Mouse (Mus musculus): ENCODE results near the gene Taar8b. TPM values are rescaled to one million over a fixed set of nuclear protein-coding genes. Genes with fewer than 3 reads are reported as not detected.

Gene Taar8b
- not detected for polyA plus RNA-seq (2014; fragmentation: Illumina TruSeq; extraction: RNeasy Lipid Tissue Mini Kit (QIAGEN cat#74804); ENCODE audit: insufficient read depth, low read depth, low replicate concordance)

GRCm38 (mm10) chr10:24092194-24092593, at the start of gene Taar8b:
Gene Taar8b, minus strand, starts transcription at chr10:24092294.

GRCm38 (mm10) chr10:24109434-24109833, 17.3 kb upstream of the Taar8b start, which contains the start of gene Taar9:
Gene Taar9, minus strand, starts transcription at chr10:24109534.

GRCm38 (mm10) chr10:24101812-24102211, 9.7 kb upstream of the Taar8b start, which contains the start of gene Taar8c:
Gene Taar8c, minus strand, starts transcription at chr10:24101912.

DNA sequence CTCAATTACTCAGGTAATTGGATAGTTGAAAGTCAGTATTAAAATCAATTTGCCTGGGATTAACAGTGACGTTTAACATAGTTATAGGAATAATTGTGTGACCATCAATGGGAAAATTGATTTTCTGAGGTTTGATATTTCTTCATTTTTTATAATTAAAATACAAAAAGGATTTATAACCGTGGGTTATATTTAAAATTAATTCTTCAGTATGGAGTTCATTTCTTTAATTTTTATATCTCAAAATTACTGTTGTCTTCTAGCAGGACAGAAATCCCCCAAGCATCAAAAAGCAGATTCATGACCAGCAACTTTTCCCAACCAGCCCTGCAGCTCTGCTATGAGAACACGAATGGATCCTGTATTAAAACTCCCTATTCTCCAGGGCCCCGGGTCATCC, 15.9 kb downstream of the Taar8b start, which contains the start of gene Taar8a:
TSS of gene Taar8a (plus strand) at position 301 of the 400 bp plus-strand sequence.

DNA sequence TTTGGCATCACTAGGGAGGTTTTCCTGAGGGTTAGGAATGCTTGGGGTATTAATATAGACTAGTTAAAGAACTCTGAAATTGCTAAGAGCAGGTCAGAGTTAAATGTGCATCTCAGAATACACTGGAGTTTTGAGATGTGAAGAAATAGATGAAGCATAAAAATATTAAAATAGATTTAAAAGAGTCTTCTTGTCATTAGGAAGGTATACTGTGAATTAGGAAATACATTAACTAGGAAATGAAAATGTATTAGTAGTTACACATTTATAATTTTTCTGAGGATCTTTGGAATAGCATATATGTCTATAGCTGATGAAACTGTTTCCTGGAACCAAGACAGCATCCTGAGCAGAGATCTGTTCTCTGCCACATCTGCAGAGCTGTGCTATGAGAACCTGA, 42.9 kb downstream of the Taar8b start, which contains the start of gene Taar7f:
TSS of gene Taar7f (plus strand) at position 301 of the 400 bp plus-strand sequence.

Other genes with a start within 250 kb of the Taar8b start
- gene Vnn3, start 240.8 kb downstream of the Taar8b start, polyA plus RNA-seq (2014; fragmentation: Illumina TruSeq; extraction: RNeasy Lipid Tissue Mini Kit (QIAGEN cat#74804); ENCODE audit: insufficient read depth, low read depth, low replicate concordance), result 6.3 TPM
- 8.9 TPM for gene Vnn1, start 197.6 kb downstream of the Taar8b start, polyA plus RNA-seq (2014; fragmentation: Illumina TruSeq; extraction: RNeasy Lipid Tissue Mini Kit (QIAGEN cat#74804); ENCODE audit: insufficient read depth, low read depth, low replicate concordance)
- not detected for gene Taar1, start 171.9 kb downstream of the Taar8b start, polyA plus RNA-seq (2014; fragmentation: Illumina TruSeq; extraction: RNeasy Lipid Tissue Mini Kit (QIAGEN cat#74804); ENCODE audit: insufficient read depth, low read depth, low replicate concordance)
- 0.24 TPM for gene Taar2, start 153.7 kb downstream of the Taar8b start, polyA plus RNA-seq (2014; fragmentation: Illumina TruSeq; extraction: RNeasy Lipid Tissue Mini Kit (QIAGEN cat#74804); ENCODE audit: insufficient read depth, low read depth, low replicate concordance)
- gene Taar3, start 142.7 kb downstream of the Taar8b start, polyA plus RNA-seq (2014; fragmentation: Illumina TruSeq; extraction: RNeasy Lipid Tissue Mini Kit (QIAGEN cat#74804); ENCODE audit: insufficient read depth, low read depth, low replicate concordance), result not detected
- gene Taar4, start 131.8 kb downstream of the Taar8b start, polyA plus RNA-seq (2014; fragmentation: Illumina TruSeq; extraction: RNeasy Lipid Tissue Mini Kit (QIAGEN cat#74804); ENCODE audit: insufficient read depth, low read depth, low replicate concordance), result not detected
- gene Taar5, start 121.6 kb downstream of the Taar8b start, polyA plus RNA-seq (2014; fragmentation: Illumina TruSeq; extraction: RNeasy Lipid Tissue Mini Kit (QIAGEN cat#74804); ENCODE audit: insufficient read depth, low read depth, low replicate concordance), result not detected
- gene Taar6, start 106.6 kb downstream of the Taar8b start, polyA plus RNA-seq (2014; fragmentation: Illumina TruSeq; extraction: RNeasy Lipid Tissue Mini Kit (QIAGEN cat#74804); ENCODE audit: insufficient read depth, low read depth, low replicate concordance), result not detected
- gene Taar7a, start 98.8 kb downstream of the Taar8b start, polyA plus RNA-seq (2014; fragmentation: Illumina TruSeq; extraction: RNeasy Lipid Tissue Mini Kit (QIAGEN cat#74804); ENCODE audit: insufficient read depth, low read depth, low replicate concordance), result not detected
- not detected for gene Taar7b, start 92.4 kb downstream of the Taar8b start, polyA plus RNA-seq (2014; fragmentation: Illumina TruSeq; extraction: RNeasy Lipid Tissue Mini Kit (QIAGEN cat#74804); ENCODE audit: insufficient read depth, low read depth, low replicate concordance)
- gene Taar7d, start 65.1 kb downstream of the Taar8b start, polyA plus RNA-seq (2014; fragmentation: Illumina TruSeq; extraction: RNeasy Lipid Tissue Mini Kit (QIAGEN cat#74804); ENCODE audit: insufficient read depth, low read depth, low replicate concordance), result not detected
- gene Taar7e, start 54.7 kb downstream of the Taar8b start, polyA plus RNA-seq (2014; fragmentation: Illumina TruSeq; extraction: RNeasy Lipid Tissue Mini Kit (QIAGEN cat#74804); ENCODE audit: insufficient read depth, low read depth, low replicate concordance), result not detected
- not detected for gene Taar7f, start 42.8 kb downstream of the Taar8b start, polyA plus RNA-seq (2014; fragmentation: Illumina TruSeq; extraction: RNeasy Lipid Tissue Mini Kit (QIAGEN cat#74804); ENCODE audit: insufficient read depth, low read depth, low replicate concordance)
- not detected for gene Taar8a, start 15.8 kb downstream of the Taar8b start, polyA plus RNA-seq (2014; fragmentation: Illumina TruSeq; extraction: RNeasy Lipid Tissue Mini Kit (QIAGEN cat#74804); ENCODE audit: insufficient read depth, low read depth, low replicate concordance)
- gene Taar8c, start 9.6 kb upstream of the Taar8b start, polyA plus RNA-seq (2014; fragmentation: Illumina TruSeq; extraction: RNeasy Lipid Tissue Mini Kit (QIAGEN cat#74804); ENCODE audit: insufficient read depth, low read depth, low replicate concordance), result not detected
- gene Taar9, start 17.2 kb upstream of the Taar8b start, polyA plus RNA-seq (2014; fragmentation: Illumina TruSeq; extraction: RNeasy Lipid Tissue Mini Kit (QIAGEN cat#74804); ENCODE audit: insufficient read depth, low read depth, low replicate concordance), result not detected
- 90.9 TPM for gene Stx7, start 57.0 kb upstream of the Taar8b start, polyA plus RNA-seq (2014; fragmentation: Illumina TruSeq; extraction: RNeasy Lipid Tissue Mini Kit (QIAGEN cat#74804); ENCODE audit: insufficient read depth, low read depth, low replicate concordance)
- gene Moxd1, start 131.2 kb upstream of the Taar8b start, polyA plus RNA-seq (2014; fragmentation: Illumina TruSeq; extraction: RNeasy Lipid Tissue Mini Kit (QIAGEN cat#74804); ENCODE audit: insufficient read depth, low read depth, low replicate concordance), result 0.21 TPM

Measured in lung, adult 10 weeks (tissue).